Mouse (Mus musculus) layer of hippocampus, postnatal 10 days (tissue): ENCODE results near the gene Tagln2. TPM values are rescaled to one million over a fixed set of nuclear protein-coding genes. Genes with fewer than 3 reads are reported as not detected.

Source experiments
- DNase-seq, 2 experiments: peaks; one replicate each; pipeline ENCODE4 v3.0.0; 2021; ENCODE audit warnings: low spot score in 2 of 2
- long read RNA-seq: library from polyadenylated mRNA; stranded (forward); transcript quantifications from one replicate; pipeline ENCODE4 v2.0.0, GENCODE M21; 2023
- total RNA-seq, 2 experiments: library from RNA; stranded (reverse); gene quantifications; 2 replicates each; pipeline ENCODE4 v1.2.3; 2021

Tagln2 gene
- total RNA-seq = 10 to 100 TPM; 20.7 to 21.4 TPM
- long read RNA-seq, transcript Tagln2-202 (5 exons, 1,586 nt) = major isoform, 10 of 11 reads
- long read RNA-seq, partial matches to known transcripts = 0 of 11 reads
- long read RNA-seq, other reads (novel, unspliced or antisense) = 1 of 11 reads

DNA sequence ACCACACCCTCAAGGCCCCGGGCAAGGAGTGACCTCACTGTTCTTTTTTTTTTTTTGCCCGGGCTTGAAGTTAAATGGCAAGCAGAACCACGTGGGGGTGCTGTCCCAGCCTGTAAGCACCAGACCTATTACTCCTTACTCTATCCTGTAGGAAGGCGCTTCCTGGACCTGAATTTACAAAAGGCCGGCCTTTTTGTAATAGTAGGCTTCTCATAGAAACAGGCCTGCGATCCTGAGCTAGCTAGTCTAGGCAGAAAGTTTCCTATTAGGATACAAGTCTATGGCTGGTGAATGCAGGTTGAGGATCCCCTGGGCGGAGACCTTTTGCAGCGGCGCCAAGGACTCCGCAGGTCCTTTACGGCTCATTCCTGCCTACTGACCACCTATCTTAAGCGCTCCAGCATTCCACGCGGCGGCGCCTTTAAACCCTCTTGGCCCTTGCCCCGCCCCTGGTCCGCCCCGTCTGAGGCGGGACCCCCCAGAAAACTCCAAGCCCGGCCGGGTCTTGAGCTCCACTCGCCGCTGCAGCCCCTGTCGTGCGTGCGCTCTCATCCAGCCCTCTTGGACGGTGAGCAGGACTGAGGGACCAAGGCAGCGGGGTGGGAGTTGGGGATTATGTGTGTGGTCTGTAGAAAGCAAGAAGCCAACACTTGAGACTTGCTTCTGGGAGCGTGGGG is at the start of gene Tagln2:
Tagln2 (plus strand) TSS at position 283 of the 677 bp plus-strand sequence.
- DNase-seq = peak; percentile 46 to 64

DNA sequence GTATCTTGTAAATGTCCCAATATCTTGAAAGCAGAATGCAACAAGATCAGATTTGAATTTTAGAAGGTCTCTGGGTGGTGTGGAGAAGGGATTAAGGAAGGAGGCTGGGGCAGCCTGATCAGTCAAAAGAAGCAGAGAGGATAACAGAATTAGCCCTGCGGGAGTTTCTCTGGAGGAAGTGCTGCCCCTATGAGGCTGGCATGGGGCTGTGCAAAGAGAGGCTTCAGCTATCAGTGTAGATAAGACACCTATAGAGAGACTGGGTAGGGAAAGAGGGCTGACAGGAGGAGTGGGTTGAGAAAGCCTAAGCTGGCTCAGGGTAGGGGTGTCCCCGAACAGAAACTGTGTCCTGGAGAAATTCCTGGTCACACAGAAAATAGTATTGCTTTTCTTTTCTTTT is 49.6 kb upstream of the Tagln2 start:
- DNase-seq = no peak

DNA sequence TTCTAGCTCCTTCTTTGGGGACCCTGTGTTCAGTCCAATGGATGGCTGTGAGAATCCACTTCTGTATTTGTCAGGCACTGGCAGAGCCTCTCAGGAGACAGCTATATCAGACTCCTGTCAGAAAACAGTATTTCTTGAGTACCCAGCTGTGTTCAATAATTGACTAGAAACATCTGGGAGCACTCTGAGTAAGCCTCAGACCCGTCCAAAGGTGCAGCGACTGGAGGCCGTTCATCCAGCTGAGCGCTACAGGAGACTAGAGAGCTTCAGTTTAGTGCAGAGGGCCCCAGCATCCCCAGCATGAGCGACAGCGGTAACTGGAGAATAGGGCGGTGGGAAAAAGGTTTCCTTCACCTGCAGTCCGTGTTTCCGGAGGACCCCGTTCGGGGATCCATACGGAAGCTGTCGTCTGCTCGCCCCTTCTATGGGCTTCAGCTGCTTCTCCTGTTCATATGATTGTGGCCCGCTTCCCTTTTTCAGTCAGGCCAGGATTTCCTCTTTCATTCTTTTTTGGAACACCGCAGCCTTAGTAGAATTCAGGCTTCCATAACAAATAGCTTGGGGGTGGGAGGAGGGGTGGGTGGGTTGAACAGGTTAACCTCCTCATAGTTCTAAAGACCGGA is 48.9 kb upstream of the Tagln2 start:
- DNase-seq = no peak

DNA sequence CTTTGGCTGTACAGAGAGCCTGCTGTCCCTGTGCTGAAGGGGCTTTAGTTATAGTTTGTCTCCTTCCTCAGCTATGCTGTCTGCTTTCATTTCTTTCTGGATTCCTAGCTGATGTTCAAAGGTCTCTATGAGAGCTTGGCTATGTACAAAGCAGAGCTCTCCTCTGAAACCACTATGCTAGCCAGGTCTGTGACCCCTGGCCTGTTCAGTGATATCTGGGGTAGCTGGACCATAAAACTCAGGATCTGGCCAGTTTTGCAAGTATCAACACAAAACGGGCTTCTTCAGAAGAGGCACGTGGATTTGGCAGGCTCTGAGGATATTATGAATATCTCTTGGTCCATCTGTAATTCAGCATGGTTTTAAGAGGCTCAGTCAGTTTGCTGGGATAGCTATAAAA is 46.9 kb upstream of the Tagln2 start:
- DNase-seq = no peak

DNA sequence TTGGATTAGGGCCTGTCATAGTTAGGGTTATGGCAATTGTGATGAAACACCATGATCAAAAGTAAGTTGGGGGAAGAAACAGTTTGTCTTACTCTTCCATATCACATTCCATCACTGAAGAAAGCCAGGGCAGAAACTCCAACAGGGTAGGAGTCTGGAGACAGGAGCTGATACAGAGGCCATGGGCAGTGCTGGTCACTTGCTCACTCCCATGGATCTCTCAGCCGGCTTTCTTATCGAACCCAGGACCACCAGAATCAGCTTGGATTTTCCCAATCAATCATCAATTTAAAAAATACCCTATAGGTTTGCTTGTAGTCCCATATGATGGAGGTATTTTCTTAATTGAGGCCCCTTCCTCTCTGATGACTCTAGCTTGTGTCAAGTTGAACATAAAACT is 46.0 kb upstream of the Tagln2 start:
- no peak for DNase-seq

DNA sequence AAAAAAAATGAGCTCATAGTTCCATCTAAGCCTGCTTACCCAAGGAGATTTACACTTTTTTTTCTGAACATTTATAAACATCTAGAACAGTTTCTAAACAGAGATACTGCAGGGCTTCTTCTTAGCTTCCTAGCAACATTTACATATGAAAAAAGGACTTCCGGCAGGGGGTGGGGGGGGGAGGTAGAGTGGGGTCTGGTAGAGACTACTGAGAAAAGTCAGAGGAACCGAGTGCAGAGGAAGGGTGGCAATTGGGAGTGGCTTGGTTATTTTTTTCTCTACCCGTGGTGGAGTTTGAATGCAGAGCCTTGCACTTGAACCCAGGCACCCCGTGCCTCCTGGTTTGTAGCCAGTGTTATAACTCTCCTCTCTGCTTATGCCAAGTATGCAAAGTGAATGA is 44.4 kb upstream of the Tagln2 start:
- DNase-seq = no peak

DNA sequence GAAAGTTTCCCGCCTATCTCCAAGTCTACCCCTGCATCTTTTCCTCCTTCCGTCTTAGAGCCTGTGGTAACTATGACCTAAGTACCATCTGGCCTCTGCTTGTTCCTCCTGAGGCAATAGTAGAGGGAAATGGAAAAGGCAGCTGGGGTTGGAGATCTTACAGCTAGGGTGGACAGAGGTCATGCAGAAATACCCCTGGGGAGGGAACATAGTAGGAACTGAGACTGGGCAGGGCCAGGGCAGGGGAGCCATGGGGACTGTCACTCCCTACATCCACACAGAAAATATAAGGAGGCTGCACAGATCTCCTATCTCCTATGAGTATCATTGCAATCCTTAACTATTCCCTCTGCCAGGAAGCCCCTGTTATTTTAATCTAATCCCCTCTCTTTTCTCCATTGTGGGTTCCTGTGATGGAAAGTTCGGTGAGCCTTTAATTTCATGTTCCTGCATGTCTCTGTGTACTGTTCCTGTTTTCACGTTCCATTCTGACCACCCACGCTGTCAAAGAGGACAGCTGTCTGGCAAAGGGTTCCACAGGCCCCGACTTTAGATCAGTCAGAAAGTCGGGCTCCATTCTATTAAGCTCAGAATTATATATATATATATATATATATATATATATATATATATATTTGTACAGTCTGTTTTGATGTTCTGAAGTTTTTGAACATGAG is 43.7 kb upstream of the Tagln2 start:
- DNase-seq = no peak

DNA sequence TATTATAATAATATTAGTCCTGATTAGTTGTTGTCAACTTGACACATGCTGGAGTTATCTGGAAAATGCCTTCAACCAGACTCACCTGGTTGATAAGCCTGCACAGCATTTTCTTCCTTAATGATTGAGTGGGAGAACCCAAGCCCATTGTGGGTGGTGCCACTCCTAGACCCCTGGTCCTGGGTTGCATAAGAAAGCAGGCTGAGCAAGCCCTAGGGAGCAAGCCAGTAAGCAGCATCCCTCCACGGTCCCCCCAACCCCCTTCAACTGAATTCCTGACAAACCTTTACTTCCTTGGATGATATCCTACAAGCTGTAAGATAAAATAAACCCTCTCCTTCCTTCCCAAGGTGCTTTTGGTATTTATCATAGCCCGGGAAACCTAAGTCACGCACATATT is 42.7 kb upstream of the Tagln2 start:
- DNase-seq = no peak

DNA sequence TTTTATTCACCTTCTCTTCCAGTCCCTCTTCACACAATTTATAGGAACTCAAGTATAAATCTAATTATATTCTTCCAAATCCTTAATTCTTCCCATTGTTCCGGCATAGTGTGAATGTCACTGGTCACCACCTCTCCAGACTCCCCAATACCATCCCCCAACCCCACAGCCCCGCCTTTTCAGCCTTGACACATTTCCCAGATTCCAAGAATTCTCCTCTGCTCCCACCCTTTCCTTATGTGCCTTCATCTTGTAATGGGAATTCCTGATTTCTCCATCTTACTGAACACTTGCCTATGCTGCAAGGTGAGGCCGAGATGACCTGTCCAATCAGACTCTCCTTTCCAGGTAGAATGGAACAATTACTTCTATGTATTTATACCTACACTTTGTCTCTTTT is 41.8 kb upstream of the Tagln2 start:
- DNase-seq = no peak

DNA sequence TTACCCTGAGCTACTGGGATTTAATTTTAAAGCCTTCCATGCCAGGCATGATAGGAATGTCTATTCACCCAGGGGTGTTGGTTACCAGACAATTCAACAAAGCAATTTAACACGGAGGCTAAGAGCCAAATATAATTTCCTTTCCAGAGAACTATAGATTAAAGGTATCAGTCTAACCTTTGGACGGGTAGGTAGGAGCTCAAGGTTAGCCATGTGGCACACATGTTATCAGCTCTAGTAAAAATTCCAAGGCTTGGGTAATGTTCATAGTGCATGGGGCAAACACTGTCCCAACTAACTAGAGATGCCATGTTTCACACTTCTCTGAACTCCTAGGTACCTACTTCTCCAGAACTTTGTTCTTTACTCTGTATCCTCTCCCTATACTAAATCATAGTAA is 38.2 kb upstream of the Tagln2 start:
- DNase-seq = no peak

DNA sequence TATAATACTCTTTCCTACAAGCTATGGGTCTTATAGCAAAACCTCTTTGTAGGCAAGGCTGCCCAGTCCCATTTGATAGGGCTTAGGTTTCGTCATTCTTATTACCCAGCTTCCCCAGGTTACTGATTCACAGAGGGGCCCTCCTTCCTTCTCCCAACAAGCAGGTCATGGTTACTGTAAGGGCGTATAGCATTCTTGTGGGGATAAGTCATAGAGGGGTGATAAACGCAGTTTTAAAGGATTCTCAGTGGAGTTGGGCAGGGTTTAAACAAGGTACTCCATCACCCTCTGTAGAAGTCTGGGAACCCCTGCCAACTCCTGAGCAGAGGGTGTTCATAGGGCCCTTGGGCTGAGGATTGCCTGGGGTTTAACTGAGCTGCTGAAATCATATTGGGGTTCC is 37.3 kb upstream of the Tagln2 start:
- DNase-seq = no peak

DNA sequence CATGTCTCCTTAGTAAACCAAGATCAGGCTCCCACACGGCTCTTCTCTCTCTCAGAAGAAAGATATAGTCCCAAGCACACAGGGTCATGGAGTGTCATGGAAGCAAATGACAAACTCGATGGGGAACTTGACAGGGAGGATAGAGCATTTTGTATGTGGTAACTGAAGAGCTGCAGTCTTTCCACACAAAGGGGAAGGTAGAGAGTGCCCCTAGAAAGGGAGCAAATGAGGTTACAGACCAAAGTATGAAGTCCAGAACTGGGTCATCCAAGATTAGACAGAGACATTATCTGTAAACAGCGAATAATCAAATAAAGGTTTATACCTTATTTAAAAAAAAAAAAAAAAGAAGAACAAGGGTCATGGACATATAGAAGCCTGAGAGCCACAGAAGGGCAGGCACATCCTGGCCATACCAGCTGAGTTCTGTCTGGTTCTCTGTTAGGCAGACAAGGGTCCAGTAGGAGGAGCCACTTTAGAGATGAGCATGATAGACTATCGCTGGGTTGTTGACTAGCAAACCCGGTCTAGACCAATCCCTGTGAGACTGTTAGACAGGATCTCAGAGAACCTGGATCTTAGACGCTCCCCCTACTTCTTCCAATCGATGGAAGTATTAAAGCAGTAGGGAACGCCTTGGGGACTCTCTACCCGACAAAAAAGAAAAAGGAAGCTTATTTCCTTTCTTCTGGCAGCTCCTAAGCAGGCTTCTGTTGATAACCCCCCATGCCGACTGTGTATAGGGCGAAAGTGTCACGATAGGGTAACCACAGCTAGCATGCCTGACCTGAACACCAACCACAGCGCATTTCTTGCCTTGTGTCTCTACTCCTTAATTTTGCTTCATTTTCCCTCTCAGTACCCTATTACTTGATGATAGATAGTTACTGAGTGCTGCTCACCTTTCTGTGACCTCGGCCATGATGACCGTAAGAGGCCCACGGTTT is 36.2 kb upstream of the Tagln2 start:
- no peak for DNase-seq

DNA sequence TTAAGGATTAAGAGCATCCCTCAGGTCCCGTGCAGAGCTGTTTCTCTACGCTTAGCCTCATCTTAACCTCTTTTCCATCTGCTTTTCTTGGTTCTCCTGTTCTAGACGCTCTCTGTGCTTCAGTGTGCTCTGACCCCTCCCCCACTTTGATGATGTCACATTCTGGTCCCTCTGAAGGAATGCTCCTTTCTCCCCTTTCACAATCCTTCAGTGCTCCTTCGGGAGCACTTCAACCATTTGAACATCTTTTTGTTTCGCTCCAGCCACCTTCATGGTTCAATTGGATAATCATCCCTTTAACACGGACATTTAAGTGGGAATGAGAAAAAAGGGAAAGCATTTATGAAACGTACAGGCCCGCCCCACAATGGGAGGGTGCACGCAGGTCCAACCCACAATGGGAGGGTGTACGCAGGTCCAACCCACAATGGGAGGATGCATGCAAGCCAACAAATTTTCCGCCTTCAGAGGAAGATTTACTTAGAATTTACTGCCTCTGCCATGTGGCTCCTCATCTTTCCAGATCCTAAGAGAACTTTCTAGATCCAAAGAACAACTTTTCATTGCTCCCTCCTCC is 31.5 kb upstream of the Tagln2 start:
- DNase-seq = no peak

DNA sequence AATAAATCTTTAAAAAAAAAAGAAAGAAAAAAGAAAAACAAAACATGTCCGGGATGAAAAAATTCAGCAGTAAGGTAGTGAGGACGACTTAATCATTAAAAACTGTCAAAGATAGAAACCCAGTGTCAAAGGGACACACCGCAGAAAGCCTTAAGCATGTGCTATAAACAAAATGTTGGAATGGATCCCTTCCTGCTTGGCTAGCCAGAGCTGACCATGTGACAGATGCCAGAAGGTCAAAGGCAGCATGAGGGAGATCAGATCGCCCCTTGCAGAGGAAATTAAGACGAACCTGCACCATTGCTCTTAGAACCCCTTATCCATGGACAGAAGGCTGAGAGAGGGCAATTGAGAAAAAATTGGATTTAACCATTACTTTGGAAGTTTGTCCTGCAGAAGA is 30.5 kb upstream of the Tagln2 start:
- DNase-seq = no peak

DNA sequence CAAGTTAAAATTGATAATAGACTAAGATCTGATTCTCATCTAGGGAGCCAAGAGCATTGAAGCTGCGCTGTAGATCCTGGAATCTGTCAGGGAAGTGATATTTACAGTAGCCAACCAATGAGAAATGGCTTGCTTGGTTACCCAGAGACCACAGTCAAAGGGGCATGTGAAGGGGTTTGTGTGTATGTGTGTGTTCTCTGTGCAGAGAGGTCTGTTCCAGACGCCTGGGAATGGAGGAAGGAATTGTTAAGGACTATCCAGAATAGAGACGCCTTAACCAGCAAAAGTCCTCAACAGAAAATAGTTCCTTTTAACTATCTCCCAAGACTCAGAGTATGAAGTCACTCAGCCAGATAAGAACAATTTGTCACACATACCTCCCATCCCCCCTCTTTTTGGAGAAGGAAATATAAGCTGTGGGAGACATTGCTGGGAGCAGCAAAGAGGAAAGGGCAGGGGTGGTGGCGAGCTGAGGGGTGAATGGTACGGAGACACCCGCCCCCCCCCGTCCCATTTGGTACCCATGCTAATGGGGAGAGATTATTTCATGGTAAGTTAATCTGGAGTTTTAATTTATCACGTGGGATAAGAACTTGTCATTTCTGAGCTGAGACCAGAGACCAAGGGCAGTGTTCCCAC is 29.9 kb upstream of the Tagln2 start:
- DNase-seq = no peak

DNA sequence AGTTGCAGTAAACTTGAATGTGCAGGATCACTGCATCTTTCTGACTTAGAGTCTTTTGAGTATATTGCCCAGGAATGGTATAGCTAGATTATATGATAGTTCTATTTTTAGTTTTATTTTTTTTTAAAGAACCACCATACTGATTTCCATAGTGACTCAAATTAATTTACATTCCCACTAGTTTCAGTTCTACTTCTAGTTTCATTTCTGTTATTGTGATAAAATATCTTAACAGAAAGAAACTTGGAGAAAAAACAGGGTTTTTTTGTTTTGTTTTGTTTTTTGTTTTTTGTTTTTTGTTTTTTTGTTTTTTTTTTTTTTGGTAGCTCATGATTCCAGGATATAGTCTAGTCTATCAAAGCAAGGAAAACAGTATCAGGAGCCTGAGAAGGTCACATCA is 26.9 kb upstream of the Tagln2 start:
- no peak for DNase-seq

DNA sequence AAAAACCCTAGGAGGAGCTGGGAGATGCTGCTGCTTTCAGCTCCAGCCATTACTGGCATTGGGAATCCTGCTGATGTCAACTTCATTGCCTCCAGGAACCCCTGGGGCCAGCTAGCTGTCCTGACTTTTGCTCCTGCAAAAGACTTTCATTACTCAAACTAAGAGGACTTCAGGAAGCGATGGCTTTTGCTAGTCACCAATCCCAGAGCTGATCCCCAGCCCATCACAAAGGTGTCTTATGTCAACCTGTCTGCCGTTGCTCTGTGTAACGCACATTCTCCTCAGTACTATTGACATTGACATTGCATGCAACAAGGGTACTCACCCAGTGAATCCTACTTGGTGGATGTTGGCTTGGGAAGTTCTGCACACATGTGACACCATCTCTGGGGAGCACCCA is 25.7 kb upstream of the Tagln2 start:
- no peak for DNase-seq

DNA sequence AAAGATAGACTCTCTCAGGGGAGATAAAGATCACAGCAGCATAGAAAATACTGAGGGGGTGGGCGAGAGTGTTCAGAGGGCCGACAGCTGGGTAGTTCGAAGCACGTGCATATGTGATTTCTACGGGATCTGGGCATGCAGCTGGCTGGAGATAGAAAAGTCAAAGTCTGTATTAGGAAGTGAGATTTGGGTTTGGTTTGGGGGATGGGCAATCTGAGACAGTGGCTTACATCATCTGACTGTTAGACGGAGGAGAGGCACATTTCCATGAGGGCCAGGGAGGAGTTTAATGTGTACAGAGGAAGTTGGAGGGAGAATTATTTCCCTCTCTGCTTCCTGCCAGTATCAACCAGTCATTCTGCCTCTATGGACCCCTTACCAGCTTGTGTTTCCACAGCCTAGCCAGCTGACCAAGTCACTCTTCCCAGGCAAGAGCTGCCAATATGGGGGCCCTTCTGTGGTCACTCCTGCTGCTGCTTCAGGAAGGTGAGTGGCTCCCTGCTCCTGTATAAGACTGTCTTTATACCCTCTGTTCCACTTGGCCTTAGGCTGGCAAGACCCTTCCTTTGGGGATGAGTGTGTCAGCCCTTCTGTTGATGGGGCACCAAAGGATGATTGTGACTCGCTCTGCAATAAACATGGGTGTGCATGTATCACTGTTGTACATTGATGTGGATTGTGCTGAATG is 24.6 kb upstream of the Tagln2 start, which contains the start of gene Slamf9:
Slamf9 (plus strand) TSS at position 305 of the 688 bp plus-strand sequence.
- DNase-seq = peak in 1 of 2 experiments; percentile 17

DNA sequence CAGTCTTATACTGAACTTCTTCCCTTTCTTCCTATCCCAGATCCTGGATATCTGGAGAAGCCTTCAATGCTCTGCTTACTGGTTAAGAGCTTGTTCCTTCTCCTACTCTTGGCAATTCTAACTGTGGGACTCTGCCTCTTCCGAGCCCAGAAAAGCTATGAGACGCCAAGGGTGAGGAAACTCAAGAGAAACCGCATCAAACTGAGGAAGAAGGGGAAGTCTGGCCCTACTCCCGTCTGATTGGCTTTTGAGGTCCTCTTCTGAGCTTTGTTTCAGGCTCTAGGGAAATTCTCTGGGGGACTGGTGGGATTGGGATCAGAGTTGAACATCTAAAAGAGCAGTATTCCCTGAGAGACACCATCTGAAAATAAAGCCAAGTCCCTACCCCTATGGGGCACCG is 21.8 kb upstream of the Tagln2 start:
- no peak for DNase-seq

DNA sequence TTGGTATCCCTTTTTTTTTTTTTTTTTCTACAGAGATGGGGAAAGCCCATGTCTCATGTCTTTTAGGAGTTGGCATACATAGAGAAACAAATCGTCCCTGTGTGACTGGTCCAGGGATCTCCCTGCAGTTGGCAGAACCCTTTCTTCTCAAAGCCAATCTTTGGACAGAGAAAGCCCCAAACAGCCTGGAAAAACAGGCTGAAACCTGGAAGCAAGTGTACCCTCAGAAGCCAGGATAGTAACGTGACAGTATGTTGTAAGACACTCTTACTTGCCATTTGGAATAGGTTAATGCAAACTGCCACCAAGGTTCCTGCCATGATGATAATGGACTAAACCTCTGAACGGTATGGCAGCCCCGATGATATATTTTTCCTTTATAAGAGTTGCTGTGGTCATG is 19.5 kb upstream of the Tagln2 start:
- DNase-seq = no peak
